Mouse (Mus musculus) stomach, postnatal 0 days (tissue): ENCODE results near the gene Olfr952.

Experiments used
- CTCF ChIP-seq: IDR thresholded peaks from 2 replicates; pipeline ENCODE4 v1.5.1; 2016; ENCODE audit warnings: antibody characterized with exemption, low read depth, mild to moderate bottlenecking, moderate library complexity
- EP300 ChIP-seq: optimal IDR thresholded peaks from 2 replicates; pipeline ENCODE3; 2016; ENCODE audit warnings: antibody characterized with exemption

DNA sequence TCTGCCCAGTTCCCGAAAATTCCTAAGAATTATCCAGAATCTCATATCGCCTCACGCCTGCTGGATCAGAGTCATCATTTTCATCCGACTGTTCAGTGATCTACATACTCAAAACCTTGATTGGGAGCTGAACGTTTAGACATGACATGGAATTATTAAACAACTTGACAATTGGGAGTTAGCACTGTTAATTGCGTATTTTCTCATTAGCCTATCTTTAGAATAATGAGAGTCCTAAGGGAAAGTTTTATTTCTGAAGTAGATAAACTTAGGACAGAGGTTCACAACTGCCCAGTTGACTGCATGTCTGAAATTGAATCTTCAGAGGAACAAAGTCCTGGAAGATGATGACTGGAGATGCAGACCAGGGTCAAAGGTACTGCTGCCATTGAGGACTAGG lies 29.5 kb upstream of the Olfr952 start, which contains the start of gene Olfr954:
- TF ChIP-seq EP300 (no peak), CTCF (no peak)
